Mouse (Mus musculus) cortical plate, adult 2 months (tissue): ENCODE measurements around the gene Nckap5.

Experiments
- CTCF ChIP-seq: fragments of 200-500 bp; IDR thresholded peaks from 2 replicates; pipeline ENCODE4 v1.5.1; 2011; ENCODE audit warnings: mild to moderate bottlenecking, control low read depth, low read length; ENCODE audit not compliant: insufficient read depth; ENCODE audit errors: extremely low read depth
- POLR2A ChIP-seq: fragments of 200-500 bp; IDR thresholded peaks from 2 replicates; pipeline ENCODE4 v1.6.1; 2011; ENCODE audit warnings: mild to moderate bottlenecking, low read length, control low read depth; ENCODE audit not compliant: insufficient read depth; ENCODE audit errors: extremely low read depth

DNA sequence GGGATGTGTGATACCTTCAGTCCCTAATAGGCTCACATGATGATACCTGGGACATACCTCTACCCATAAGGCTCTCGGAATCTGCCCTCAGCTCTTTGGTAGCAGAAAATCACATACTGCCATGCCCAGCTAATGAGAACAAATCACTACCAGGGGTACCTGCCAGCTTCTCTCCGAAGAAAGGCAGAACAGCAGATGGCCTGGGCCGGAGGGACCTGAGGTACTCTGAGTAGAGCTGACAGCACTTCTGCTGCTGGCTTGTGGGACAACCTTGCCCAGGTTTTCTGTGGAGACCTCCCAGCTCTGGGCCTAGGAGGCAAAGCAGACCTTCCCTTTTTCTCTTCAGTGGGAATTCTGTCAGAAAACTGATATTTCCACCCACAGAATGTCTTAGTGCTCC, 714.6 kb downstream of the Nckap5 start:
- no peak for TF ChIP-seq CTCF
- TF ChIP-seq POLR2A: no peak
